ENCODE assay signal across 23 mouse cellular contexts in genomic region chr1:85840421-85840820, GRCm38 (mm10). TPM values are rescaled to one million over a fixed set of nuclear protein-coding genes. Genes with fewer than 3 reads are reported as not detected.
DNase-seq lines count a peak whose midpoint lies in the region; ATAC-seq and TF ChIP-seq lines count a peak whose summit lies in the region.
"Had no signal": no experiment of that assay in that cellular context is flagged by ENCODE, and none has a peak within 500 bp of the region (broad histone marks: within the 10 kb centered on the region; RNA-seq: fewer than 3 reads in every experiment).

No protein-coding gene starts in this region.

- ATAC-seq in CD4-positive, CD25-positive, alpha-beta regulatory T cell, adult 4 months = peak; percentile 12
- peak; percentile 13 for ATAC-seq in granulocyte monocyte progenitor cell, adult 5-6 weeks (replicated peaks; ENCODE audit: poor library complexity, severe bottlenecking)
- ATAC-seq: activated CD4-positive, CD25-positive, alpha-beta regulatory T cell, adult 4 months; forebrain, postnatal 0 days had no signal

- no peaks in the 10 kb centered on the region for H3K27me3 ChIP-seq in spleen, adult 2 months (ENCODE audit: control insufficient read depth, insufficient read depth, low read length)
- H3K27me3 ChIP-seq: embryonic facial prominence, embryonic 12.5 days; hindbrain, embryonic 12.5 days; limb, embryonic 13.5 days; liver, embryonic 13.5 days; neural tube, embryonic 12.5 days had no signal

- no peak for TF ChIP-seq POLR2A in spleen, adult 2 months (IDR thresholded peaks at IDR 0.05; ENCODE audit: low read depth, low read length)

- no peak overlapping the region for H3K4me3 ChIP-seq in spleen, adult 2 months (ENCODE audit: extremely low read depth, insufficient read depth, insufficient read length)
- H3K4me3 ChIP-seq: embryonic facial prominence, embryonic 12.5 days; heart, embryonic 10.5 days; hindbrain, embryonic 12.5 days; limb, embryonic 13.5 days; liver, embryonic 13.5 days; neural tube, embryonic 12.5 days had no signal

- H3K27ac ChIP-seq in spleen, adult 2 months (ENCODE audit: insufficient read depth, low read length) = peak overlapping the region; percentile 82
- H3K27ac ChIP-seq: embryonic facial prominence, embryonic 12.5 days; heart, embryonic 10.5 days; hindbrain, embryonic 12.5 days; kidney, postnatal 0 days; limb, embryonic 13.5 days; liver, embryonic 13.5 days; neural tube, embryonic 12.5 days had no signal

- 29% methylated on average over 4 of the region's 4 CpGs for WGBS in spleen, adult 2 months

- peaks cover 8% of the 10 kb centered on the region for H3K36me3 ChIP-seq in spleen, adult 2 months (ENCODE audit: control insufficient read depth, insufficient read depth, low read length)

- no peak for TF ChIP-seq CTCF in spleen, adult 2 months (IDR thresholded peaks at IDR 0.05; ENCODE audit: extremely low read depth, insufficient read depth, insufficient read length, insufficient replicate concordance)

- peak in 1 of 2 experiments; percentile 30 for DNase-seq in spleen, adult 2 months (ENCODE audit: low read depth in 1 of 2, low spot score in 2 of 2)
- DNase-seq in spleen, postnatal 10 days (ENCODE audit: low spot score in 2 of 2) = no peak
- no peak for DNase-seq in ovary, postnatal 14 days (ENCODE audit: low spot score)
- DNase-seq in adipocyte (ENCODE audit: low spot score) = no peak
- no peak for DNase-seq in frontal cortex, postnatal 14 days (ENCODE audit: low spot score in 2 of 2)
- DNase-seq: adrenal gland, postnatal 14 days; cerebellum, adult 9-11 months; forebrain, postnatal 0 days; kidney, adult 11 months; layer of hippocampus, adult 9-11 months; liver, embryonic 13.5 days; lung, embryonic 14.5 days; midbrain, embryonic 14.5 days; right cerebral cortex, postnatal 4 days had no signal

- H3K4me1 ChIP-seq in spleen, adult 2 months (ENCODE audit: control insufficient read depth, insufficient read depth, insufficient read length) = peaks cover 20% of the 10 kb centered on the region
- H3K4me1 ChIP-seq: embryonic facial prominence, embryonic 12.5 days; hindbrain, embryonic 12.5 days; limb, embryonic 13.5 days; neural tube, embryonic 12.5 days had no signal

RNA-seq across cellular contexts. Expression of gene Cab39, which starts 47.2 kb away (rescaled TPM):
- polyA plus RNA-seq in spleen, adult 2 months (2012; rRNA removed) = 24.1 and 25.0 TPM in 2 replicates
- 10 to 100 TPM; 37.0 to 53.5 TPM for polyA plus RNA-seq in CD4-positive, CD25-positive, alpha-beta regulatory T cell, adult 4 months (2017; shearing (Covaris generic))
- 76.6 and 78.8 TPM in 2 replicates for total RNA-seq in granulocyte monocyte progenitor cell, adult 5-6 weeks (2014; fragmentation: Nextera tagmentation)
- total RNA-seq in granulocyte monocyte progenitor cell, adult 5-6 weeks (2017) = 124 and 141 TPM in 2 replicates

RNA-seq across cellular contexts. Expression of gene Itm2c, which starts 53.7 kb away (rescaled TPM):
- 136 and 141 TPM in 2 replicates for polyA plus RNA-seq in spleen, adult 2 months (2012; rRNA removed)
- polyA plus RNA-seq in CD4-positive, CD25-positive, alpha-beta regulatory T cell, adult 4 months (2017; shearing (Covaris generic)) = 100 to 1,000 TPM; 106 to 170 TPM
- 58.1 and 68.6 TPM in 2 replicates for total RNA-seq in granulocyte monocyte progenitor cell, adult 5-6 weeks (2014; fragmentation: Nextera tagmentation)
- total RNA-seq in granulocyte monocyte progenitor cell, adult 5-6 weeks (2017) = 89.1 and 106 TPM in 2 replicates
